Mouse (Mus musculus): Measurements from ENCODE around the gene Apc2. TPM values are rescaled to one million over a fixed set of nuclear protein-coding genes. Genes with fewer than 3 reads are reported as not detected.

The Apc2 gene
- total RNA-seq, 2 experiments from 2014 or later, result not detected

DNA sequence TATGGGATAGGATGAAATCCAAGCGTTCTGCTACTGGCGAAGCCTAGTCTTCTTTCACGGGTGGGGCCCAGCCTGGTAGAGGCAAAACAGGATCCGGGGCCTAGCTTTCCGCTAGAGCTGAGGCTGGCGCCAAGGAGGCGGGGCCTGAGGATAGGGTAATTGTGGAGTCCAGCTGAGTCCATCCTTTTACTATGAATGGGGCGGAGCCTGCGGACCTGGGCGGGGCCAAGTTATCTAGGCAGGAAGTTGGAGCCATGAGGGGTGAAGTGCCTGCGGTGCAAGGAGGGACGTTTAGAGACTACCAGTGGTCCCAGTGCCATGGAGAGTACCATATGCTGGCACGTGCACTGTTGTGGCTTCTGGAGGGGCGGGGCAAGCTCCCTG lies 34.2 kb upstream of the Apc2 start:
- peak; percentile 60 for ATAC-seq (replicated peaks; ENCODE audit: low FRiP score, poor library complexity, severe bottlenecking)

DNA sequence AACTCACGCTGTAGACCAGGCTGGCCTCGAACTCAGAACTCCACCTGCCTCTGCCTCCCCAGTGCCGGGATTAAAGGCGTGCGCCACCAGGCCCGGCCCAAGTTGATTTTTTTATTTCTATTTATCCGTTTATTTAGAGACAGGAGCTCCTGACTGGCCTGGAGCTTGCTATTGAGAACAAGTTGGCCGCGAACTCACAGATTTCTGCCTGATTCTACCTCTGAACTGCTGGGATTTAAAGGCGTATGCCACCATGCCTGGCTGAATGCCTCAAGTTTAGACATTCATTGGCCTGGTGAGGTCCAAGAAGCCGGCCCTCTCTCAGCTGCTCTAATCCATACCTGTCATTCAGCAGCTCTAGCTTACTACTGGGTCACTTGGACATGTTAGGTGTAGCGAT lies 33.6 kb upstream of the Apc2 start:
- ATAC-seq (replicated peaks; ENCODE audit: low FRiP score, poor library complexity, severe bottlenecking), result no peak

GRCm38 (mm10) chr10:80262776-80263365 lies 32.9 kb upstream of the Apc2 start:
- ATAC-seq (replicated peaks; ENCODE audit: low FRiP score, poor library complexity, severe bottlenecking), result no peak

DNA sequence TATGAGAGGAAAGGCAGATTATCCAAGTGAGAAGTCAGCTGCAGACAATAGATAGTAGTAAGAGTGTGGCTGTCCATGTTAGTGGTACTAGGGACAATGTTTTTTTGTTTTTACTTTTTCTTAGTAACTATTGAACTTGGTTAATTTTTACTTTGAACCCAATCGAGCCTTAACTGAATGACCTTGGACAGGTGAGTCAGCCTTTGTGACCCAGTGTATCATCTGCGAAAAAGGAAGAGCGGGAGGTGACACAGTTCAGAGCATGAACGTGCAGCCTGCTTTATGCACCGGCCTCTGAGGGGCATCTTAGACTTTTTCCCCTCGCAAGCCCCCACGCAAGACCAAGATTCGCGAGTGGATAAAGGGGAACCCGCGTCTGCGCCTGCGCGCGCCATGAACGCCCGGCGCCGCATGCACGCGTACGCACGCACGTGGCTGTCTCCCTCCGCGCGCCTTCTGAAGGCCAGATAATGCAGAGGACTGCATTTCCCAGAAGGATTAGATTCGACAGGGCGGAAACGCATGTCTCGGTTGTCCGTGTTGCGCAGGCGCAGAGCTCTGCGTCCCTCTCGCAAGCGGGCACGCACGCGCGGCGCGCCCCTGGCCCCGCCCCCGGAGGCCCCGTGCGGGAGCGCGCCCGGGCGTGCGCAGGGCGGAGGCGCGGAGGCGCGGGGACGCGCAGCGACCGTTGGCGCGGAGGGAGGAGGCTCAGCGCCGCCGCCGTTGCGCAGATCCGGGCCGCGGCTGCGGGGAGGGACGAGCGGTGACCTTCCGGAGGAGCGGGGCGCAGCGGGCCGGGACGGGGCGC lies 31.2 kb upstream of the Apc2 start:
- peak; percentile 76 for ATAC-seq (replicated peaks; ENCODE audit: low FRiP score, poor library complexity, severe bottlenecking)

DNA sequence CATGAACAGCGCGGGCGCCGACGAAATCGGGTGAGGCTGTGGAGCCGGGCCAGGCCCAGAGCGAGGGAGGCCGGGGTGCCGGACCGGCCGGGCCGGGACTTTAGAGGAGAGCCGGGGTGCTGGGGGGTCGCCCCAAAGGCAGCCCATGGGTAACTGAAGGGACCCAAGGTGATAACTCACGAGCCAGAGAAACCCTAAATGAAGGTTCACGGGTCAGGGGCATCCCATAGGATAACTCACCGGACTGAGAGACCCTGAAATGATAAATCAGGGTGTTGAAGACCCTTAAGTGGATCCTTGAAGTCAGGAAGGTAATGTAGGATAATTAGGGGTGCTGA lies 30.7 kb upstream of the Apc2 start:
- no peak for ATAC-seq (replicated peaks; ENCODE audit: low FRiP score, poor library complexity, severe bottlenecking)

DNA sequence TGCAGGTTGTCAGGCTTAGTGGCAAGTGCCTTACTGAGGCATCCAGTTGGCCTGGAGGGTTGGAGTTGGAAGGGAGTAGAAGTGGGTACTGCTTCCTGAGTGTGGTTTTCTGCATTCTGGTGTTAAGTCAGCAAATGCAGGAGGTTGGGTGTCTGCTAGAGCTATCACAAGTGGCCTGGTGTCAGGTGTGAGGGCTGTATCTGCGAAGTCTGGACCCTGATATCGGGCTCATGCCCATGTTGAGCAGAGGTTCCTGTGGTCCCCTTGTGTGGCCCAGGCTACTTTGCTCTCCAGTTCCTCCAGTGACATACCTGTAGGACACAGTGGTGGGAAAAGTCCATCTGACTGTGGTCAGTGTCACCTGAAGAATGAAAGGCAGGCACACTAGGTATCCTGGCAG lies 25.7 kb upstream of the Apc2 start:
- no peak for ATAC-seq (replicated peaks; ENCODE audit: low FRiP score, poor library complexity, severe bottlenecking)

GRCm38 (mm10) chr10:80270734-80271181 lies 25.0 kb upstream of the Apc2 start:
- peak; percentile 44 for ATAC-seq (replicated peaks; ENCODE audit: low FRiP score, poor library complexity, severe bottlenecking)

DNA sequence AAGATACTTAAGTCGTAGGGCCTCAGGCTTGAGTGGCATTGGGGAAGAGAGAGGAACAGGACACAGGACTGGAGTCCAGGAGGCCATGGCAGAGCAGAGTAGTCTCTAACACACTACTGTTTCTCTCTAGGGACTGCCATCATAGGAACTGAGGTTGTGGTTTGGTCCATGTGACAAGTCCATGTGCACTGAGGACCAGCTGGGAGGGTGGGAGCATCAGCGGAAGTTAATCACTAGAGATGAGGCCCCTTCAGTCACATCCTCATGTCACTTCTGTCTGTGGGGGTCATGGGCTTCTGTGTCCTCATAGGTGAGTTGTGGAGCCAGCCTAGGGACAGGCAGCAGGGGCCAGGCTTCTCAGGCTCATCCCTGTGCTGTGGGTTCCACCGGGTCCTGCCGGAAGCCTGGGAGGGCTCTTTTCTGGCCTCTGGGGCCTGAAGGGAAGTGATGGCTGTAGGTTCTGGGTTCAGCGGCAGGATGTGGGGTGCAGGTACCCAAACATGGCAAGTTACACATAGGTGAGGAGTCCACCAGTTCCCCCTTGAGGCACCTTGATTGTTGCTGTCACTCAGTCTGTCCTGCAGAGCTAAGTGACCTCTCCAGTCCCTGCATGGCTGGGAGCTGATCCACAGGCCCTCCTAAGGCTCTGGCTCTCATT lies 24.5 kb upstream of the Apc2 start:
- no peak for ATAC-seq (replicated peaks; ENCODE audit: low FRiP score, poor library complexity, severe bottlenecking)

DNA sequence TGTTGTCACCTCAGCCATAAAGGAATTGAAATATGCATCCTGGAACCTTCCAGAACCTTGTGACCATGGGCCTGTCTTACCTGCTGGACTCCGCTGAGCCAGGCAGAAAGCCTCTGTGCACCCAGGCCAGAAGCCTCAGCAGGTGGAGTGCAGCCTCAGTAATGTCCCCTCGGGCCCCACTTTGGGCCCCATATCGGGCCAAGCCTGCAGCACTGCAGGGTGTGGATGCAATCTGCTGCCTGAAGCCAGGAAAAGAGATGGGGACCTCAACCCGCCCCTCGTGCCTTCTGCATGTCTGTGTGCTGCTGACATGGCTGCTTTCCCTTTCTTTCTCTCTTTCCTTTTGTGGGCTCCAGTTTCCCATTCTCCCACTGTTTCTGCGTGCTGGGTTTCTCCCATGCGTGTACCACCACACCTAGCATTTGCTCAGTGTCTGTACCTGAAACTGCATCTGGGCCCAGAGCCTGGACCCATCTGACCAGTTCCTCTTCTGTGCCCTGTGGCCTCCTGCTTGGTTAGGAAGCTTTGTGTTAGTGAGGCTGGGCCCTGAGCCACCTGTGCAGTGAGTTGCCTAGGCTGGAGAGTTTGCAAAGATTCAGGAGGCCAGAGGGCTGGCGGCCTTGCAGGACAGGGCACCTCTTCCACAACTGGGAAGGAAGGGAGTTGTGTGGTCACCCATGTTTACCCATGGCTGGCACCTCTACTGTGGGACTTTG lies 23.7 kb upstream of the Apc2 start:
- no peak for ATAC-seq (replicated peaks; ENCODE audit: low FRiP score, poor library complexity, severe bottlenecking)

DNA sequence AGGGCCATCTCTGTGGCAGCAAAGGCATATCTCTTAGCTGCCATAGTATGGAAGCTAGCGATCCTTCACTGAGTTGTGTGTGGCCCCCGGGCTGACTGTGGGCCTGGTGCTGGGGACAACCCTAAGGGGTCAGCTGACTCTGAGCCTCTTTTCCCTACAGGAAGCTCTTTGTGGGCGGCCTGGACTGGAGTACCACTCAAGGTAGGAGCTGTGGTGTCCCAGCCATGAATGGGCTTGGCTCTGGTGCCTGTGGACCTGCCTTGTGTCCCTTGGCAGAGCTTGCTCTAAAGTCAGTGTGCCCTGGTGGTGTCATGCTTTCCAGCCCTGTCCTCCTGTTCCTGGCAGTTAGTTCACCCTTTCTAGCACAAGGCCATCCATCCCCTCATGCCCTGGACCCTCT lies 21.9 kb upstream of the Apc2 start:
- no peak for ATAC-seq (replicated peaks; ENCODE audit: low FRiP score, poor library complexity, severe bottlenecking)

DNA sequence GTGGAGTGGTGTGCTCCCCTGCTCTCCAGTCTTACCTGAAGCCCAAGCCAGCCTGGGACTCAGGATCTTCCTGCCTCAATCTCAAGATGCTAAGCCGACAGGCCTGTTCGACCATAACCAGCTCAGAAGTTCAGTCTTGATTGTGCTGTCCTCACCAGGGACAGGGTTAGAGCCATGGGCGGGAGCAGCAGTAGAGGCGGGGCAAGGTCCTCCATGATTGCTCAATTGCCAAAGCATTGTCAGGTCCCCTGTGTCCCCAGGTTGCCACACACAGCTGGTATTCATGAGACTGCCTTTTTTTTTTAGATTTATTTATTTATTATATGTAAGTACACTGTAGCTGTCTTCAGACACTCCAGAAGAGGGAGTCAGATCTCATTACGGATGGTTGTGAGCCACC lies 19.5 kb upstream of the Apc2 start:
- no peak for ATAC-seq (replicated peaks; ENCODE audit: low FRiP score, poor library complexity, severe bottlenecking)

- ATAC-seq (replicated peaks; ENCODE audit: low FRiP score, poor library complexity, severe bottlenecking), result no peak
Measured at GRCm38 (mm10) chr10:80278390-80278789, 17.4 kb upstream of the Apc2 start.

- no peak for ATAC-seq (replicated peaks; ENCODE audit: low FRiP score, poor library complexity, severe bottlenecking)
Measured at GRCm38 (mm10) chr10:80279273-80279672, 16.5 kb upstream of the Apc2 start.

- no peak for ATAC-seq (replicated peaks; ENCODE audit: low FRiP score, poor library complexity, severe bottlenecking)
Measured at GRCm38 (mm10) chr10:80281304-80281703, 14.5 kb upstream of the Apc2 start.

GRCm38 (mm10) chr10:80281921-80282371 lies 13.8 kb upstream of the Apc2 start:
- no peak for ATAC-seq (replicated peaks; ENCODE audit: low FRiP score, poor library complexity, severe bottlenecking)

- ATAC-seq (replicated peaks; ENCODE audit: low FRiP score, poor library complexity, severe bottlenecking), result no peak
Measured at GRCm38 (mm10) chr10:80282481-80283441, 13.0 kb upstream of the Apc2 start.

- no peak for ATAC-seq (replicated peaks; ENCODE audit: low FRiP score, poor library complexity, severe bottlenecking)
Measured at GRCm38 (mm10) chr10:80285222-80286070, 10.3 kb upstream of the Apc2 start.

GRCm38 (mm10) chr10:80288097-80288496 lies 7.7 kb upstream of the Apc2 start:
- no peak for ATAC-seq (replicated peaks; ENCODE audit: low FRiP score, poor library complexity, severe bottlenecking)
